Mouse (Mus musculus): ENCODE measurements around the gene Bco2.

- TF ChIP-seq CHD2 (IDR thresholded peaks at IDR 0.05; ENCODE audit: low read depth, low read length) (no peak), HCFC1 (IDR thresholded peaks at IDR 0.05; ENCODE audit: borderline replicate concordance, insufficient read depth, low read length) (no peak), ZNF384 (IDR thresholded peaks at IDR 0.05; ENCODE audit: low read depth, low read length) (no peak), MAFK (IDR thresholded peaks at IDR 0.05; ENCODE audit: insufficient read depth, low read depth, low read length) (no peak), ZC3H11A (IDR thresholded peaks at IDR 0.05; ENCODE audit: borderline replicate concordance, low read depth, low read length) (no peak)
Measured at GRCm38 (mm10) chr9:50491531-50492045, 63.4 kb downstream of the Bco2 start.

Data from ES-E14 (cell line).